Mouse (Mus musculus) testis, adult 2 months (tissue): ENCODE results near the gene Gm5868. TPM values are rescaled to one million over a fixed set of nuclear protein-coding genes. Genes with fewer than 3 reads are reported as not detected.
A peak's percentile ranks its signal among the peaks of the same experiment; 100 is the strongest.

Experiments used
- H3K27ac ChIP-seq: fragments of 200-500 bp; 2 replicates; pipeline ENCODE4 v1.5.1; 2012; ENCODE audit warnings: low read depth, low read length; ENCODE audit not compliant: control insufficient read depth, insufficient read depth
- H3K27me3 ChIP-seq: fragments of 200-500 bp; 2 replicates; pipeline ENCODE4 v1.6.1; 2012; ENCODE audit warnings: mild to moderate bottlenecking, low read length, moderate library complexity; ENCODE audit not compliant: control insufficient read depth, insufficient read depth
- H3K36me3 ChIP-seq: fragments of 200-500 bp; 2 replicates; pipeline ENCODE4 v1.6.1; 2012; ENCODE audit warnings: mild to moderate bottlenecking, low read length; ENCODE audit not compliant: control insufficient read depth, insufficient read depth
- H3K4me1 ChIP-seq: fragments of 200-500 bp; 2 replicates; pipeline ENCODE4 v1.6.1; 2012; ENCODE audit warnings: low read length; ENCODE audit not compliant: control insufficient read depth, insufficient read depth
- H3K4me3 ChIP-seq: fragments of 200-500 bp; 2 replicates; pipeline ENCODE4 v1.5.1; 2012; ENCODE audit warnings: low read depth, mild to moderate bottlenecking, low read length, moderate library complexity, mixed read lengths; ENCODE audit not compliant: control insufficient read depth
- CTCF ChIP-seq: fragments of 200-500 bp; IDR thresholded peaks from 2 replicates; pipeline ENCODE4 v1.5.1; 2012; ENCODE audit warnings: low read depth, mild to moderate bottlenecking, inconsistent platforms, low read length, moderate library complexity; ENCODE audit not compliant: control insufficient read depth, insufficient read depth, insufficient replicate concordance
- POLR2A ChIP-seq: fragments of 200-500 bp; IDR thresholded peaks from 2 replicates; pipeline ENCODE4 v1.6.1; 2012; ENCODE audit warnings: low read depth, mild to moderate bottlenecking, inconsistent platforms, low read length, moderate library complexity; ENCODE audit not compliant: control insufficient read depth
- polyA plus RNA-seq: library from polyadenylated mRNA; depleted of rRNA; stranded (reverse); fragments of >200 nt; gene quantifications from 2 replicates; pipeline ENCODE4 v1.2.3, GENCODE M21; 2012; rRNA removed

The Gm5868 gene
- polyA plus RNA-seq, 1 experiment, result not detected

- Histone ChIP-seq H3K27me3 (no peaks in the 10 kb centered on the region), H3K27ac (no peak overlapping the region), H3K36me3 (no peaks in the 10 kb centered on the region), H3K4me3 (no peak overlapping the region), H3K4me1 (peaks cover 2% of the 10 kb centered on the region; the same call in 1 of the 2 replicates)
- TF ChIP-seq CTCF (no peak), POLR2A (no peak)
Observed at GRCm38 (mm10) chr5:72560976-72561628, 26.2 kb downstream of the Gm5868 start.

- no peak for TF ChIP-seq CTCF
- peak; percentile 82 for TF ChIP-seq POLR2A
- peaks cover 2% of the 10 kb centered on the region; the same call in 1 of the 2 replicates for H3K36me3 ChIP-seq
- H3K27ac ChIP-seq, result peak within 1 kb of the TSS; percentile 98
Observed at GRCm38 (mm10) chr5:72559544-72560049, 27.8 kb downstream of the Gm5868 start, which contains the start of gene Nfxl1. Gene Nfxl1, minus strand, starts transcription at chr5:72559684.

GRCm38 (mm10) chr5:72558716-72559526, 28.4 kb downstream of the Gm5868 start:
- peak overlapping the region; percentile 98 for H3K27ac ChIP-seq
- no peak for TF ChIP-seq CTCF
- TF ChIP-seq POLR2A, result no peak

More at GRCm38 (mm10) chr5:72559544-72560049, 27.8 kb downstream of the Gm5868 start, which contains the start of gene Nfxl1:
- H3K4me3 ChIP-seq, result peak within 1 kb of the TSS; percentile 92
- no peaks in the 10 kb centered on the region for H3K27me3 ChIP-seq
- peaks cover 2% of the 10 kb centered on the region; the same call in 1 of the 2 replicates for H3K4me1 ChIP-seq

GRCm38 (mm10) chr5:72556245-72556644, 31.1 kb downstream of the Gm5868 start:
- TF ChIP-seq CTCF (no peak), POLR2A (no peak)
- H3K4me3 ChIP-seq, result no peak overlapping the region
- peaks cover 2% of the 10 kb centered on the region; the same call in 1 of the 2 replicates for H3K4me1 ChIP-seq
- no peak overlapping the region for H3K27ac ChIP-seq
- H3K27me3 ChIP-seq, result no peaks in the 10 kb centered on the region
- H3K36me3 ChIP-seq, result peaks cover 2% of the 10 kb centered on the region; the same call in 1 of the 2 replicates

More at GRCm38 (mm10) chr5:72558716-72559526, 28.4 kb downstream of the Gm5868 start:
- Histone ChIP-seq H3K27me3 (no peaks in the 10 kb centered on the region), H3K4me3 (peak overlapping the region; percentile 92), H3K36me3 (peaks cover 2% of the 10 kb centered on the region; the same call in 1 of the 2 replicates), H3K4me1 (peaks cover 2% of the 10 kb centered on the region; the same call in 1 of the 2 replicates)

GRCm38 (mm10) chr5:72551209-72551608, 36.1 kb downstream of the Gm5868 start:
- peaks cover 4% of the 10 kb centered on the region for H3K36me3 ChIP-seq
- TF ChIP-seq POLR2A, result no peak
- TF ChIP-seq CTCF, result no peak
- H3K4me1 ChIP-seq, result no peaks in the 10 kb centered on the region

More at GRCm38 (mm10) chr5:72551209-72551608, 36.1 kb downstream of the Gm5868 start:
- Histone ChIP-seq H3K4me3 (no peak overlapping the region), H3K27ac (no peak overlapping the region), H3K27me3 (no peaks in the 10 kb centered on the region)

Other genes with a start within 250 kb of the Gm5868 start
- gene Corin, start 83.1 kb downstream of the Gm5868 start, polyA plus RNA-seq, result 6.4 and 11.2 TPM in 2 replicates
- gene Nfxl1, start 27.9 kb downstream of the Gm5868 start, polyA plus RNA-seq, result 10.6 and 12.1 TPM in 2 replicates
- not detected in 2 replicates for gene Zar1, start 6.3 kb downstream of the Gm5868 start, polyA plus RNA-seq
- 0.23 and 0.35 TPM in 2 replicates for gene Cnga1, start 56.7 kb upstream of the Gm5868 start, polyA plus RNA-seq
- gene Nipal1, start 60.2 kb upstream of the Gm5868 start, polyA plus RNA-seq, result 0.26 and 0.31 TPM in 2 replicates
- 1.2 and 1.7 TPM in 2 replicates for gene Txk, start 165.2 kb upstream of the Gm5868 start, polyA plus RNA-seq